Mouse (Mus musculus) Muller cell, postnatal 12 days (primary cell): ENCODE measurements around the gene Vgf.

Source experiments
- DNase-seq: peaks from one replicate; pipeline ENCODE4 v3.0.0-alpha.2; 2015; ENCODE audit errors: inconsistent ontology term

Gene Vgf

DNA sequence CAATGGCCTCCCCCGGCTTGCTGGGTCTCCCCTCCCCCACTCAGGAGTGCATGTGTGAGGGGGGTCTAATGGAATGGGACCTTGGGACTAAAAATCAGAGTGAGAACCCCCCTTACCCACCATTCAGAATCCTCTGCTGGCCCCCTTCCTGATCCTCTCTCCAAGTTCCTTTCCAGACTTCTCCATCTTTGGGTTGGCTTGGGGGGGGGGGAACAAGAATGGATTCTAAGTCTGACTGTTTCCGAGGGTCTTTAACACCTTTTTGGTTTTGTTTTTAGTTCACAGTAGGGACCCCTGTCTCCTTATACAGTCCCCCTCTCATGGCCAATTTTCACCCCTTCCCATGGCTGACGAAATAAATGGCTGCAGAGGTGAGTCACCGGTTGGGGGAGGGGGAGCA lies at the start of gene Vgf:
Gene Vgf (plus strand): TSS at position 301 of the 400 bp plus-strand sequence.
- no peak for DNase-seq

DNA sequence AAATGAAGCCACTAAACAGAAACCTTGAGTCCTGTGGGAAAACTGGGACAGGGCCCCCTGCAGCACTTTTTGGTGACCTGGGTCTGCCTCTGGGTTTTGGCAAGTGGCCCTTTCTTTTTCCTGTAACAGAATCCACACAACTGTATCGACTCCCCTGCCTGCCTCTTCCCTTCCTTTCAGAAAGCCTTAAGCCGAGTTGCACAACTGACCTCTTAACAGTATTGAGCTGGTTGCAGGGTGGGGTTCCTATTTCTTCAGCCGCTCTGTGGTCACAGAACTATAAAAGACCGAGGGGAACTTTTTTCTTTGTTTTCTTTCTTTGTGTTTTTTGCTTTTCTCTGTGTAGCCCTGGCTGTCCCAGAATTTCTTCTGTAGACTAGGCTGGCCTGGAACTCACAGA lies 48.4 kb upstream of the Vgf start:
- no peak for DNase-seq

DNA sequence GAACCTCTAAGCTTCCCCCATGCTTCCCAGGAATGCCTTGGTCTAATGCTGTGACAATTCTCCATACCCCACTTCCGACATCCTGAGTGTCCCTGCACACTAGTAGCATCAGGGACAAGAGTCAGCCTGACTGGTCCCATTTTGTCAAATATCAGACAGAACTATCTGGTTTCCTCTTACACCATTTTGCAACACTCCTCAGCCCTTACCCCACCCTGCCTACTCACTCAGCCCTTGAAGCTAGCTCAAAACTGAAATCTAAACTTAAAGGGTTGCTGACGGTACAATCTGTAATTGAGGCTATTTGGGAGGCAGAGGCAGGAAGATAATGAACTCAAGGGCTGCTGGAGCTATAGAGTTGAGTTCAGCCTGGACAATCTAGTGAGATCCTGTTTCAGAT lies 46.4 kb upstream of the Vgf start:
- DNase-seq: no peak

DNA sequence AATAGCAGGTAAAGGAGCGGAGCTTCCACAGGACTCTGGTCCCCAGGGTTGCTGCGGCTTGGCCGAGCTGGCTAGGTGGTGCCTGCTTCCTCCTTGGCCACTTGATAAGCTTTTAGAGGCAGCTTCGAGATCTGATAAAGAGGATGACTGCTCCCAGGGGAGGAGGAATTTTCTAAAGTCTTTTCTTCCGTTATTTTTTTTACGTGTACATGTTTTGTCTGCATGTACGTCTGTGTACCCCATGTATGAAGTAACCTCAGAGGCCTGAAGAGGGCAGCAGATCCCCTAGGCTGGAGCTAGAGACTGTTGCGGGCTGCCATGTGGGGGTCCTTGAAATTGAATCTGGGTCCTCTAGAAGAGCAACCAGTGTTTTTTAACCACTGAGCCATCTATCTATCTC lies 45.2 kb upstream of the Vgf start:
- DNase-seq: no peak

DNA sequence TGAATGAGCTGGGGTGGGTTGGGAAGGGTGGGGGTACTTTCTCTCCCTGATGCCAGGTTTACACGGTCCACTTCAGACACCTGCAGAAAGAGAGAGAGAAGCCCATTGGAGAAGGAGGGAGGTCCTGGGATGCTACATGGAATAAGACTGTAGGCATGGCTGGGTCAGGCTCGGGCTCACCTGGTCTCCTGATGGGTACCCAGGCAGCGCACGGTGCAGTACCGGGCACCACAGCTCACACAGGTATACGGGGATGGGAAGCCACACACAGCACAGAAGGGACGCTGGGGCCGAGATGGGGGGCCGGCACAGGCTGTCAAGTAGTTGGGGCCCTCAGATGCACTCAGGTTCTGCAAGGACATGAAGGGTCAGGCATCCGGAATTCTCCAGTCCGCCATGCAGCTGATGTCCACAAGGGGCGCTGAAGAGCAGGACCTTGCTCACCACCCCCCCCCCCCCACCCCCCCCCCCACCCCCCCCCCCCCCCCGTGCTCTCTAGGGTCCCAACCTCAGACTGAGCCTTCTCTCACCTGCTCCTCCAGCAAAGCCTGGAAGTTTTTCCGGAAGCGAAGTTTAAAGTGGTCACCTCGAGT lies 43.8 kb upstream of the Vgf start:
- DNase-seq: no peak

DNA sequence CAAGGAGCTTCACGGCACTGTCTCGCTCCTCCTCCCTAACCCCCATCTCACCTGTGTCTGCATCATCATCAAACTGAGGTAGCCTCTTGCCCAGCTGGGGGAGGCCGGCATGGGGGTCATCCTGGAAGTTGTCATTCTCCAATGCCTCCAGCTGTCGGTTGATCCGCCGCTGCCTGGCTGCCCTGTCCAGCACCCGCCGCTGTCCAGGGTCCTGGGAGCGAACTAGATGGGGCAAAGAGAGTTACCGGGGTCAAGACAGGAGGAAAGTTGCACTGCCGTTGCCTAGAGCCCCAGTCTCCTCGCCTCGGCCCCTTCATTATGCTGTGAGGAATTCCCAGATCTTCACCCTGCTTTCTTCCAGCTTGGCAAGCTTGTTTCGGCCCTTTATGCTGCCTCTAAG lies 41.4 kb upstream of the Vgf start:
- no peak for DNase-seq

DNA sequence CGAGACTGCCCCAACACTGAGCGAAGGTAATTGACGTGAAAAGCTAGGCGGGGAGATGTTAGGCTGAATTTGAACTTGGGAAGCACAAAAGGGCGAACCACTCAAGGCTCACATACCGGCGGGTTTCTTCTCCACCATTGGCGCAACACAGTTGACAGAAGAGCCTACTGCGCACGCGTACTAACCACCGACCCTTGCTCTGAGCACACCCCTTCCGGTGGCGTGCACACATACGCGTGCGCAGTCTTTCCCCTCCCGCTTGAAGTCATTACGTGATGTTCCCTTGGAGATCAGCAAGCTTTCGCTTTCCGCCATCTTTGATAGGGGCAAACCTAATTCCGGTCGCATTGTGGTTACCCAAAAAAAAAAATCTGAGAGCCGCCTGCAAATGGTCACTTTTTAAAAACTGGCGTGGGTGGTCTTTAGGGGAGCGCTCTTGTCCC lies 39.5 kb upstream of the Vgf start, which contains the start of gene Plod3:
Gene Plod3 (plus strand): TSS at position 325 of the 443 bp plus-strand sequence.
- peak; percentile 94 for DNase-seq

DNA sequence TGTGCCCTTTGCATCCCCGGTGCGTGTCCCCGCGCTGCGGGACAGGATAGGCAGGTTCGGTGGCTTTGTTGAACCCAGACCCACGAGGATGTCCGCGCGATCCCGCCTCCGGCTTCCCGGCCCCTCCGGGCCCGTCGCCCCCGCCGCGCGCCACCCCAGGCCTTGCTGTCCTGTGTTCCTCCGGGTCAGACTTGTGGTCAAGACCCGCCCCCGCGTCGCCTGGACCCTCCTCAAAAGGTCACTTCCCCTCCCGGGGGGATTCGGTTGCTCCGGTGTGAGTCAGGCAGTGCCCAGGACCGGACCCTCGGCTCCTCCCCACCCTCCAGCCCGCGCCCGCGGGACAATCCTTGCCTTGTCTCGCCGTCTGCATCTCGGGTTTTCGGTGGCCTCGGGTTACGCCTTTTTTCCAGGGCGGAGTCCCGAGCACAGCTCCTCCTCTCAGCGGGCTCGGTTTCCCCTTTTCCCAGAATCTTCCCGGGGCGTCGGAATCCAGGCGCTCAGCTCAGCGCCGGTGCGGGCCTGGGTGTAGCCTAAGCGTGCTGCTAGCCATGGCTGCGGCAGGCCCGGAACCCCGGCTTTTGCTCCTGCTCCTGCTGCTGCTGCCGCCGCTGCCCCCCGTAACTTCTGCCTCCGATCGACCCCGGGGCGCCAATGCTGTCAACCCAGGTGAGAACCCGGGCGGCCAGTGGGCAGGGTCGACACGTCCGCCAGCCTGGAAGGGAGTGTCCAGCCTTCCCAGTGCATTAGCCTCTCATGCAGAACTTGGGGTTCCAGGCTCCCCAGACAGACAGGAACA lies 38.9 kb upstream of the Vgf start:
- peak; percentile 89 for DNase-seq

DNA sequence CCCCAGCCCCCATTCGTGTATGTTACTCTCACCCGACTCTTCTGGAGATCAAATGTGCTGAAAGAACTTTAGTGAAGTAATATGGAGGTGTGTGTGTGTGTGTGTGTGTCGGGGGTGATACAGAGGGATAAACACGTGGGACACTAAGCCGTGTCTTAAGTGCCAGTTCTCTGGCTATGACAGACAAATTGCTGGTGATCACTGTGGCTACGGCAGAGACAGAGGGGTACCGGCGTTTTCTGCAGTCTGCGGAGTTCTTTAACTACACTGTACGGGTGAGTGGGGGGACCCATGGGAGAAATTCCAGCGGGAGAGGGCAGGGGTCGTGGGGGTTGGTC lies 38.3 kb upstream of the Vgf start, which contains the start of gene Znhit1:
Gene Znhit1 (minus strand): TSS at position 88 of the 338 bp plus-strand sequence.
- no peak for DNase-seq

DNA sequence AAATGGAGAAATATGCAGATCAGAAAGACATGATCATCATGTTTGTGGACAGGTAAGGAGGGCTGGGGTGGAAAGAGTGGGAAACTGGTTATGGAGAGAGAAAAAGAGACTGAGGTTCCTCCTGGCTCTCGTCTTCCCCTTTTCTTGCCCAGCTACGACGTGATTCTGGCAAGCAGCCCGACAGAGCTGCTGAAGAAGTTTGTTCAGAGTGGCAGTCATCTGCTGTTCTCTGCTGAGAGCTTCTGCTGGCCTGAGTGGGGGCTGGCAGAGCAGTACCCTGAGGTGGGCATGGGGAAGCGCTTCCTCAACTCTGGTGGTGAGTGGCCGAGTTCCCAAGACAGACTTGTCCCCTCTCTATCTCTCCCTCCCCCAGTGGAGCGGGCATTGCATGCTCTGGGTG lies 37.8 kb upstream of the Vgf start:
- no peak for DNase-seq

DNA sequence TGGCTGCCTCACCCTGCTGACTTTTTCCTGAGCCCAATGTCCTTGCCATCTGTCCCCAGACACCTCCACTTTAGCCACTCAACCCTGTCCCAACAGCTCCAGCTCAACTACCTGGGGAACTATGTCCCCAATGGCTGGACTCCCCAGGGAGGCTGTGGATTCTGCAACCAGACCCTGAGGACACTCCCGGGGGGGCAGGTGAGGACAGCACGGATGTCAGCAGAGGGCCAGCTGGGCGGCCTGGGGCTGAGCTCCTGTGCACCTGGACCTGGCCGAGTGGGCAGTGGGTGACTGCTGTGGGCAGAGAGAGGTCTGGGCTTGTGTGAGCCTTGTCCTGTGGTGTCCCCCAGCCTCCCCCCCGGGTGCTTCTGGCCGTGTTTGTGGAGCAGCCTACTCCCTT lies 36.4 kb upstream of the Vgf start:
- no peak for DNase-seq

DNA sequence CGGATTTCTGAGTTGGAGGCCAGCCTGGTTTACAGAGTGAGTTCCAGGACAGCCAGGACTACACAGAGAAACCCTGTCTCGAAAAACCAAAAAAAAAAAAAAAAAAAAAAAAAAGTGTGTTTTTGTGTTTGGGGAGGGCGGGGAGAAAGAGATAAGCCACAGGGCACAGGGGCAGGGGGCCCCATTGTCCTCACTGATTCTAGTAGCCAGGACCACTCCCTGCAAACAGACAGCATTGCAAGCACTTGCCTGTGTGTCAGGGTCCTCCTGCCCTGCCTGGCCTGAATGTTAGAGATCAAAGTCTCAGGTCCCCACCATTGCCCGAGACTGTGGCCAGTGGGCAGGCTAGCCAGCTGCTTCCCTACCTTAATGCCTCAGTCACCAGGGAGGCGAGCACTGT lies 26.7 kb upstream of the Vgf start:
- DNase-seq: no peak

DNA sequence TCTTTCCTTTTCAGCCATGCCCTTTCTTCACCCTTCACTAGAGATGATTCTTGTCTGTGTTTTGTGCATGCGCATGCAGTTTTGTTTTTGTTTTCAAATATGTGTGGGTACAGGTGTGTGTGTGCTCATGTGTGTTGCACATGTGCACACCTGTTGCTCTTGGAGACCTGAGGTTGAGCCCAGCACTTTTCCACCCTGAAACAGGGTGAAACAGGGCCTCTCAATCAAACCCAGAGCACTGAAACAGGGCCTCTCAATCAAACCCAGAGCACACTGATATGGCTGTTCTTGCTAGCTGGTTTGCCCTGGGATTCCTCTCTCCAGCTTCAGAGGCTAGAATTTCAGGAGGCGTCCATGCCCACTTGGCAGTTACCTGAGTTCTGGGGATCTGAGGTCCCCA lies 25.6 kb upstream of the Vgf start:
- DNase-seq: no peak

DNA sequence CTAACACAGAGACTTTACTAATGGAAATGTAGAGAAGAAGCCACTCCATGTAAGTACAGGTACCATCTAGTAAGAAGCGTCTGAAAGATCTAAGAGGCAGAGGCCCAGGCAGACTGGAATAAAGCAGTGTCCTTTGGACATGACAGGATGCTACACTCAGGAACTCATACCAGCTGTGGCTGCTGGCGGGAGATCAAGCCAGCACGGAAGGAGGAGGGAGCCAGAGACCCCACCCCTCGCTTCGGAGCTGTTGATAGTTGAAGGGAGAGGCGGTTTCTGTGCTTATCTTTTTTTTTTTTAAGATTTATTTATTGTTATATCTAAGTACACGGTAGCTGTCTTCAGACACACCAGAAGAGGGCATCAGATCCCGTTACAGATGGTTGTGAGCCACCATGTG lies 18.9 kb upstream of the Vgf start:
- no peak for DNase-seq

DNA sequence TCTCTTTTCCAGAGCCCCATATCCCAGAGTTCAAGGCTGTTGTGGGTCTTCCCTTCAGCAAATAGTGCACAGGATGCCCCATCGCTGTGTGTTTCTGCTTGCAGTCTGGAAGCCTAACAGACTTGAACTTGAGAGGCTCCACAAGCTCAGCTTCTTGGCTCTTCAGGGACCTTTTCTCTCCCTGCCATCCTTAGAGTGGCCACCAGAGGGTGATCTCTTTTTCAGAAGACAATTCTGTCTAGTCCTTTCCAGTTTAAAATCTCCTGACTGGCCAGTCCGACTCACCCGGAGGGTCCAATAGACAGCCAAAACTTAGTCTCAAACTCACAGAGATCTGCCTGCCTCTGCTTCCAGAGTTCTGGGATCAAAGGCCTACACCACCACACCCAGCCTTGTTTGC lies 16.2 kb upstream of the Vgf start:
- peak; percentile 26 for DNase-seq

DNA sequence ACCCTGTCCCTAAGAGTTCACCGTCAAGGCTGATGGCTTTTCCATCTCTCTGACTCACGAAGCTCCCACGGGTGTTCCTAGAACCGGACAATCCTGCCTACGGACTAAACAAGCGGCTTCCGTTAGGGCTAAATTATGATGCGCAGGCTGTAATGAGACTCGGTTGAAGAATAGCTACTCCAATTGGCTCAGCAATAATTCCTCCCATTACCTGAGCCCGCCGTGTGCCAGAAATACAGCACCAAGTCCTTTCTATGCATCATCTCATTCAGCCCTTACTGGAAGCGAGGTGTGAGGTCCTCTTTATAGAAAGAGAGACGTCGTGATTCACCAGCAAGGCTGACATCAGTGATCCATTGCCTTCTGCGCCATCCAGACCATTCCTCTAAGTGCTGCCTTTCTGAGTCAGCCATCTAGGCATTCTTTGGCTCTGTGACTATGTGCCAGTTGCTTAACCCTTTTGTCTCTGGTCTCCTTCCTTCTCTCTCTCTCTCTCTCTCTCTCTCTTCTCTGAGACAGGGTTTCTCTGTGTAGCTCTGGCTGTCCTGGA lies 13.7 kb upstream of the Vgf start:
- peak; percentile 78 for DNase-seq

DNA sequence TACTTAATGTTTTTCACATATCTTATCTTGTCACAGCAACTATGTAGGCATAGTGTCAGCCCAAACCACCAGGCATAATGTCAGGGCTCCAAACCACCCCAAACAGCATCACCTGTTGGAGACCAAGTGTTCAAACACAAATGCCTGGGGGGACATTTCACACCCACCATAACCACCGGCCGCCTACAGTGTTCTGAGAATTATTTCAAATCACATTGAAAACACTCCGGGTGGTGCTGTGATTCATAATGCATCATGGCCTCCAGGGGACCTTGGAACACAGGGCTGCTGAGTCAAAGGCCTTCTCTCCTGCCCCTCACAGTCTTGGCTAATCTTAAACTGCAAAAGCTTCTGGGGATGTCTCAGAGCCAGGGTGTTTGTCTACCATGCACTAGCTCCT lies 10.3 kb upstream of the Vgf start:
- DNase-seq: peak; percentile 36

DNA sequence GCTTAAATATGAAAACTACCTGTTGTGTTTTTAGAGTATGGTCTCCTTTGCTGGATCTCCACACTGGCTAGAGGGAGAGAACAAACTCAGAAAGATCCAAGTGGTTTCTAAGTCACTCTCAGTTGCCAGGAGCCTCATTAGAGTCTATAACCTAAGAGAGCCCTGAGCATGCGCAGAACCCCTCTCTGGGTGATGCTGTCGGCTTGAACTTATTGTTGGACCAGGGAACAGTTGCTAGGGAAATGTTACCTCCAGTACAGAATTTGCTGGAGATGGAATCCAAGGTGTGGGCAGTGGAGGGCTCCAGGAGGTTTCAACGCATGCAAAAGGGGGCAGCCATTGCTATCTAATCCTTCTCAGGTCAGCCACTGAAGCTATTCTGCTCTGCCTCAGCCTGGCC lies 1.9 kb upstream of the Vgf start:
- no peak for DNase-seq

DNA sequence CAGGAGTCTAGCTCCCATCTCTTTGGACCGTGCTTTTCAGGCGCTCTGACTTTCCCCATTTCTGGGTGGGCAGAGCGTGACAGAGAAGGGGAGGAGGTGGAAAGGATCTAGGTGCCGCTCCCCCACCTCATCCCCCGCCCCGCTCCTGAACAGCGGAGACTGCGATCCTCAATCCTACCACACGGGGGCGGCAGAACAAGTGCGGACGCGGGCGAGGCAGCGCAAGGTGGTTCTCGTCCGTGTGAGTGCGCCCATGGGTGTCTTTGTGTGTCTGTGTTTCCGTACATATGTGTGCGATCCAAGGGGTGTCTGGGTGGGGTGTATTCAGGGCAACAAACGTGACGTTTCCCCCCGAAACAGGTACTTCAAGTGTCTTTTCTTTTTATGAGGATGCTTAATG lies 1.1 kb upstream of the Vgf start:
- DNase-seq: peak; percentile 72

DNA sequence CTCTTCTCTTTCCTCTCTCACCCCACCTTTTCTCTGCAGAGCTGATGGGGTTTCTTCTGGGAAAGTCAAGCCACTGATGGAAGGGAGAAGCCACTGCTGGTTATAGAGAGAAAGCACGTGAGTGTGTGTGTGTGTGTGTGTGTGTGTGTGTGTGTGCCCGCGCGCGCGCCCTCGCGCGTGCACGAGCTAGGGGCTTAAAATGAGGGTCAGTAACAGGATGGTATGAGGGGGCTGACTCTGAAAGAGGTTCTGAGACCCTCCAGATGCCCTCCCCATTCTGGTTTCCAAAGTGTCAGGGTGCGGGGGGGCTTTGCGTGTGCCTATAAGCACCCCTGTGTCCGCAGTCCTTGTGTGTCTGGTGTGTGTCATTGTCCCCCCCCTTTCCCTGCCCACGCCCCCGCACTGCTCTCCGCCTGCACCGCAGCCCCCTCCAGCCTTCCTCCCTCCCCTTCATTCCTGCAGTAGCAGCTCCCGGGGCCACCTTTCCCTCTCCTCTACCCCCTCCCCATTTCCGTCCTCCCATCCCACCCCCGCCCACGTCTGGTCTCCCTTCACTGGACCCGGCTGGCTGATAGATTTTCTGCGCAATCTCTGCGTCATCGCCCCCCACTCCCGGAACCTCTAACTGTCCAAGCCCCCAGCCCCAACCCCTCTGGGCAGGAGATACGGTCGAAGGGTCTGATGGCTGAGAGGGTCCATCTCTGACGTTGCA lies 2.5 kb downstream of the Vgf start:
- no peak for DNase-seq

DNA sequence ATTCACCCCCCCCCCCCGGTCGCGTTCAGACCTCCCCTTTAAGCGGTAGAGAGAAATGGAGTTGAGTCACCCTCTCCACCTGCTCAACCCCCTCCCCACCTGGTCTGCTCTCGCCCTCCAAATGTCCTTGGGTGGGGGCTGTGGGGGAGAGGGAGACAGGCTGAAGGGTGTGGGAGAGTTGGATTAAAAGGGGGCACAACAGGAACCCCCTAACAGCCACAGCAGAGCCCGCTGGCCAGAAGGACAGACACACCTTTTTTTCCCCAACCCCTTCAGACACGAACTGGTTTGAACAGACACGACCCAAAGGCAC lies 3.0 kb downstream of the Vgf start:
- DNase-seq: no peak

DNA sequence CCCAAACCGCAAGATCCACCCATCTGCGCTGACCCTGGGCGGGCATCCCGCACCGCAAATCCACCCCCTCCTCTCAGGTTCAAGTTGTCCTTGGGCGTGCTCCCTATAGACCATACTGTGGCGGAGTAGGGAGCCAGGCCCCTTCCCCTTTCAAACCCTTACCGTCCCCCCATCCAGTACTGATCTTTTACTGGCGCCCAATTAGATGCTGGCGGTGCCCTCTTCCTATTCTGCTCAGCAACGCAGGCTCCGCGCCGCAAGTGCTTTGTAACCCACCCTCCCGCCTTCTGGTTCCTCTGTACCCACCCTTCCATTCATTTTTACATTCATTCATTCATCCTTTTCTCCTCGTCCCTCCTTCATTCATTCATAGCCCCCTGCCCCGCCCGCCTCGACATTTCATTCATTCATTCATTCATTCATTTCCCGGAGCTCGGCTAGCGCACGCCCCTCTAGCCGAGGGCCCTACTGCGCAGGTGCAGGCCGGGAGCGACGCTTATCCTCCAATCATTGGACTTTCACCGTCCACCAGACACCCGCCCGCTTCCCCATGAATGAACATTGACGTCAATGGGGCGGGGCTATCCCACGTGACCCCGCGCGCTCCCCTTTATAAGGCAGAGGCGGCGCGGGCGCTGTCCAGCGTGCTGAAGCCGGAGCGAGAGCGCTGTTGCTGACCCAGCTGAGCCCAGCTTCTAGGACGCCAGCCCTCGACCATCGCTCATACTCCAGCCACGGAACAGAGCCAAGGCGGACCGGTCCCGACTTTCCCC lies 3.6 kb downstream of the Vgf start:
- DNase-seq: peak; percentile 97
